Mouse (Mus musculus): ENCODE measurements around the gene Fanci. TPM values are rescaled to one million over a fixed set of nuclear protein-coding genes. Genes with fewer than 3 reads are reported as not detected.
A peak's percentile ranks its signal among the peaks of the same experiment; 100 is the strongest.

Gene Fanci
- polyA plus RNA-seq, 1 experiment from 2014 or later = 7.1 TPM

DNA sequence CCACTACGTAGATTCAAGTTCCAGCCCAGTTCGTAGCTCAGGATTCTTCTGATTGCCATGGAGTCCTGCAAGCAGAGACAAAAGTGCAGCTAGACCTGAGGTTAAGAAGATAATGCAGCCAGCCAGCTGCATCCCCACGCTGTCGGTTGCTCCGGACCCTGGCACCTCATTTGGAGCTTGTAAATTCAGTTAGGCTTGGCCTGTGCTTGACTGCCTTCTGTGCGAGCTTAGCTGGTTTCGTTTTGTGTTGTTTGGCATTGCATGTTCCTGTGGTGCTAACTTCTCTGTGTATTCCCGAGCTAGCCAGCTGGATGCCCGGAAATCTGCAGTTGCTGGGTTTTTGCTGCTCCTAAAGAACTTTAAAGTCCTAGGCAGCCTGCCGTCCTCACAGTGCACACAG, 34.1 kb downstream of the Fanci start:
- no peak for ATAC-seq
- H3K27me3 ChIP-seq (replicated peaks; ENCODE audit: control insufficient read depth, insufficient read depth, low read length) = no peaks in the 10 kb centered on the region
- H3K4me1 ChIP-seq (ENCODE audit: control insufficient read depth, insufficient read depth, low read length) = no peaks in the 10 kb centered on the region
- no peaks in the 10 kb centered on the region for H3K9me3 ChIP-seq (ENCODE audit: control insufficient read depth, low read length)
- WGBS = 91% methylated on average over 10 of the region's 10 CpGs
- no peak overlapping the region for H3K4me2 ChIP-seq (ENCODE audit: low read depth, low read length)
- no peak overlapping the region for H3K9ac ChIP-seq (ENCODE audit: low read depth, low read length)
- no peaks in the 10 kb centered on the region for H3K36me3 ChIP-seq (ENCODE audit: control insufficient read depth, insufficient read depth, low read length)
- H3K4me3 ChIP-seq (ENCODE audit: low read length) = no peak overlapping the region
- no peak overlapping the region for H3K27ac ChIP-seq (ENCODE audit: low read length)

DNA sequence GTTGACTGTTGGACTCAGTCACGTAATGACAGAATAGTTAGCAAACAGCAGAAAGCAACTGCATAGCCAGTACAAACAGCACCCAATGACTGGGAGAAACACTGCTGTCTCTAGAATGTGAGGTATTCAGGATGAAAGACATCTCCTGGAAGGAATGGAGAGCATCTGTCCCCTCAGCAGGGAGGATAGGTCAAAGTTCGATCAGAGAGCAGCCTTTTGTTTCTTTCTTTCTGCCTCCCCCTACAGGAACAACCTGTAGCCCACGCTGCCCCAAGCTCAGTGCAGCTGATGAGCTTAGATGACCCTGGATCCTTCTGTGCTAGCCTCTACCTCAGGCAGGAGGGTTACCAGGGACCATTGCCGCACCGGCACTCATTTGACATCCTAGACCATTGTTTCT, 36.5 kb downstream of the Fanci start:
- 58% methylated on average over 5 of the region's 5 CpGs for WGBS

DNA sequence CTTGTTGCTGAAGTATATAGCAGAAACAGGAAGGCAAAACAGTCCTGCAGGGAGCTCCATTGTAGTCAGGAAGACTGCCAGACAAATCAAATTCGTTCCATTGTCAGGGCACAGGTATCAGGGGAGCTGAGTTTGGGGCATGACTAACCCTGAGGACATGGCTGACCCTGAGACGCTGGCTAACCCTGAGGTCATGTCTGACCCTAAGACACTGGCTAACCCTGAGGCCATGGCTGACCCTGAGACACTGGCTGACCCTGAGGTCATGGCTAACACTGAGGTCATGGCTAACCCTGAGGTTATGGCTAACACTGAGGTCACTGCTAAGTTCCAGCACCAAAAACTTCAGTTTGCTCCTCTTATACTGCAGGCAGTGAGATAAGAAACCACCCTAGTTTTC, 48.3 kb downstream of the Fanci start:
- H3K27me3 ChIP-seq (replicated peaks; ENCODE audit: control insufficient read depth, insufficient read depth, low read length) = no peaks in the 10 kb centered on the region
- H3K4me3 ChIP-seq (ENCODE audit: low read length) = no peak overlapping the region
- H3K27ac ChIP-seq (ENCODE audit: low read length) = no peak overlapping the region
- H3K4me1 ChIP-seq (ENCODE audit: control insufficient read depth, insufficient read depth, low read length) = no peaks in the 10 kb centered on the region
- no peak for ATAC-seq
- H3K36me3 ChIP-seq (ENCODE audit: control insufficient read depth, insufficient read depth, low read length) = no peaks in the 10 kb centered on the region
- H3K9ac ChIP-seq (ENCODE audit: low read depth, low read length) = no peak overlapping the region
- no peaks in the 10 kb centered on the region for H3K9me3 ChIP-seq (ENCODE audit: control insufficient read depth, low read length)
- WGBS = 78% methylated on average over 2 of the region's 2 CpGs
- no peak overlapping the region for H3K4me2 ChIP-seq (ENCODE audit: low read depth, low read length)

More for the DNA sequence above, 36.5 kb downstream of the Fanci start:
- Histone ChIP-seq H3K36me3 (ENCODE audit: control insufficient read depth, insufficient read depth, low read length) (no peaks in the 10 kb centered on the region), H3K4me3 (ENCODE audit: low read length) (no peak overlapping the region), H3K27ac (ENCODE audit: low read length) (no peak overlapping the region), H3K9me3 (ENCODE audit: control insufficient read depth, low read length) (no peaks in the 10 kb centered on the region), H3K4me2 (ENCODE audit: low read depth, low read length) (no peak overlapping the region), H3K9ac (ENCODE audit: low read depth, low read length) (no peak overlapping the region), H3K4me1 (ENCODE audit: control insufficient read depth, insufficient read depth, low read length) (no peaks in the 10 kb centered on the region), H3K27me3 (replicated peaks; ENCODE audit: control insufficient read depth, insufficient read depth, low read length) (no peaks in the 10 kb centered on the region)
- ATAC-seq = no peak

GRCm38 (mm10) chr7:79447048-79447447, 55.3 kb downstream of the Fanci start:
- H3K27ac ChIP-seq (ENCODE audit: low read length) = no peak overlapping the region
- 78% methylated on average over 2 of the region's 2 CpGs for WGBS
- H3K9me3 ChIP-seq (ENCODE audit: control insufficient read depth, low read length) = no peaks in the 10 kb centered on the region
- H3K36me3 ChIP-seq (ENCODE audit: control insufficient read depth, insufficient read depth, low read length) = peaks cover 9% of the 10 kb centered on the region
- no peak overlapping the region for H3K4me2 ChIP-seq (ENCODE audit: low read depth, low read length)
- H3K4me1 ChIP-seq (ENCODE audit: control insufficient read depth, insufficient read depth, low read length) = no peaks in the 10 kb centered on the region
- no peak overlapping the region for H3K4me3 ChIP-seq (ENCODE audit: low read length)
- ATAC-seq = peak; percentile 84
- H3K9ac ChIP-seq (ENCODE audit: low read depth, low read length) = no peak overlapping the region
- no peaks in the 10 kb centered on the region for H3K27me3 ChIP-seq (replicated peaks; ENCODE audit: control insufficient read depth, insufficient read depth, low read length)

DNA sequence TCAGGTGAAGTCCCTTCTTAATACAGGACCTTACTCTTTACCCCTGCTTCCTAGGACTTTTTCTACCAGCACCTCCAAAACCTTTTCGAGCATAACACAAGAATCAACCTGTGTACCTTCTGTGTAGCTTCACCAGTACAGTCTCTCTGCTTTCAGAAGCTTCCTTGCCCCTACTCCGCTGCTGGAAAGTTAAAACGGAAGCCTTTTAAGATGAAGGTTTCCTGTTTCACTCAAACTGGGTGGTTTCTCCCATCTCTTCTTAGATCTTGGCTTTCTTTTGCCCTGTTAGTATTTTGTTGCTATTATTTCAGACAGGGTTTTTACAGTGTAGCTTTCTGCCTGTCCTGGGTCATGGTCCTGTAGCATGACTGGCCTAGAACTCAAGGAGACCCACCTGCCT, 55.8 kb downstream of the Fanci start:
- H3K4me2 ChIP-seq (ENCODE audit: low read depth, low read length) = no peak overlapping the region
- H3K9me3 ChIP-seq (ENCODE audit: control insufficient read depth, low read length) = no peaks in the 10 kb centered on the region
- peaks cover 9% of the 10 kb centered on the region for H3K36me3 ChIP-seq (ENCODE audit: control insufficient read depth, insufficient read depth, low read length)
- WGBS = 93% methylated on average over 3 of the region's 3 CpGs
- no peaks in the 10 kb centered on the region for H3K4me1 ChIP-seq (ENCODE audit: control insufficient read depth, insufficient read depth, low read length)
- no peak overlapping the region for H3K4me3 ChIP-seq (ENCODE audit: low read length)
- ATAC-seq = no peak
- no peaks in the 10 kb centered on the region for H3K27me3 ChIP-seq (replicated peaks; ENCODE audit: control insufficient read depth, insufficient read depth, low read length)
- no peak overlapping the region for H3K27ac ChIP-seq (ENCODE audit: low read length)
- no peak overlapping the region for H3K9ac ChIP-seq (ENCODE audit: low read depth, low read length)

GRCm38 (mm10) chr7:79461721-79462120, 70.0 kb downstream of the Fanci start:
- Histone ChIP-seq H3K9ac (ENCODE audit: low read depth, low read length) (no peak overlapping the region), H3K9me3 (ENCODE audit: control insufficient read depth, low read length) (no peaks in the 10 kb centered on the region), H3K36me3 (ENCODE audit: control insufficient read depth, insufficient read depth, low read length) (peaks cover 25% of the 10 kb centered on the region), H3K4me1 (ENCODE audit: control insufficient read depth, insufficient read depth, low read length) (peaks cover 20% of the 10 kb centered on the region), H3K4me3 (ENCODE audit: low read length) (no peak overlapping the region), H3K4me2 (ENCODE audit: low read depth, low read length) (no peak overlapping the region), H3K27ac (ENCODE audit: low read length) (no peak overlapping the region), H3K27me3 (replicated peaks; ENCODE audit: control insufficient read depth, insufficient read depth, low read length) (no peaks in the 10 kb centered on the region)
- WGBS = 91% methylated on average over 10 of the region's 10 CpGs
- no peak for ATAC-seq

DNA sequence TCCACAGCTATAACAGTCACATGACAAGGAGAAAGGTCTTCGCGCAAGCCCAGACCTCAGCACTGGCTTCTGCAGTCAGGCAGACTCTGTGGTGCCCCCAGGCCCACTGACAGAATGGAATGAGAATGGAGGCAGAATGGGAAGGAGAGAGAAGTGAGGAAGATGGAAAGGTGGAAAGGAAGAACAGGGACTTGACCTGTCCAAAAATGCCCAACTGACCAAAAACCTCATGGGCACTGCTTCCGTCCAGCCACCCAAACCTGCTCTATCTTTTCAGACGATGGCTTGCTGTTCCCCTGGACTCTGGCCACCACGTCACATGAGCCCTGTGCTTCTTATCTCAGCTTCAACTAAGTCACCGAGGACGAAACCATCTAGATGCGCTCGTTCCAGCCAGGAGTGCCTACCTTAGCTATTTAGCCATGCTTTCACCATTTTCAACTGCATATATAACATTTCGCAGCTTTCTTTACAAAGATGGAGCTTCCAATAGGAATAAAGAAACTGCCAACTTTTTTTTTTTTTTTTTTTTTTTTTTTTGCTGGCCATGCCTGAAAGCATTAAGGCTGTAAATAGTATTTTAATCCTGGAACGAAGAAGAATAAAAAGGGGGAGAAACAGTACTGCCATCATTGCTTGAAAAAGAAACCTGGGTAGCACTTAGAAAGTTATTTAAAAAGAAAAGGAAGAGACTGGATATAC, 71.8 kb downstream of the Fanci start:
- 76% methylated on average over 11 of the region's 11 CpGs for WGBS
- H3K9ac ChIP-seq (ENCODE audit: low read depth, low read length) = peak overlapping the region; percentile 93; the same call in 1 of the 2 replicates
- ATAC-seq = no peak
- peaks cover 20% of the 10 kb centered on the region for H3K4me1 ChIP-seq (ENCODE audit: control insufficient read depth, insufficient read depth, low read length)
- H3K27ac ChIP-seq (ENCODE audit: low read length) = peak overlapping the region; percentile 7; the same call in 1 of the 2 replicates
- no peaks in the 10 kb centered on the region for H3K27me3 ChIP-seq (replicated peaks; ENCODE audit: control insufficient read depth, insufficient read depth, low read length)
- peak overlapping the region; percentile 22; the same call in 1 of the 2 replicates for H3K4me3 ChIP-seq (ENCODE audit: low read length)
- H3K9me3 ChIP-seq (ENCODE audit: control insufficient read depth, low read length) = no peaks in the 10 kb centered on the region
- peak overlapping the region; percentile 95 for H3K4me2 ChIP-seq (ENCODE audit: low read depth, low read length)
- H3K36me3 ChIP-seq (ENCODE audit: control insufficient read depth, insufficient read depth, low read length) = peaks cover 19% of the 10 kb centered on the region

GRCm38 (mm10) chr7:79464776-79465420, 73.2 kb downstream of the Fanci start:
- H3K4me3 ChIP-seq (ENCODE audit: low read length) = peak overlapping the region; percentile 92
- peaks cover 6% of the 10 kb centered on the region for H3K36me3 ChIP-seq (ENCODE audit: control insufficient read depth, insufficient read depth, low read length)
- H3K9ac ChIP-seq (ENCODE audit: low read depth, low read length) = peak overlapping the region; percentile 93
- no peaks in the 10 kb centered on the region for H3K27me3 ChIP-seq (replicated peaks; ENCODE audit: control insufficient read depth, insufficient read depth, low read length)
- peak overlapping the region; percentile 95 for H3K4me2 ChIP-seq (ENCODE audit: low read depth, low read length)
- peak overlapping the region; percentile 45 for H3K27ac ChIP-seq (ENCODE audit: low read length)
- 6% methylated on average over 47 of the region's 47 CpGs for WGBS
- no peaks in the 10 kb centered on the region for H3K9me3 ChIP-seq (ENCODE audit: control insufficient read depth, low read length)
- H3K4me1 ChIP-seq (ENCODE audit: control insufficient read depth, insufficient read depth, low read length) = peaks cover 20% of the 10 kb centered on the region
- ATAC-seq = no peak

DNA sequence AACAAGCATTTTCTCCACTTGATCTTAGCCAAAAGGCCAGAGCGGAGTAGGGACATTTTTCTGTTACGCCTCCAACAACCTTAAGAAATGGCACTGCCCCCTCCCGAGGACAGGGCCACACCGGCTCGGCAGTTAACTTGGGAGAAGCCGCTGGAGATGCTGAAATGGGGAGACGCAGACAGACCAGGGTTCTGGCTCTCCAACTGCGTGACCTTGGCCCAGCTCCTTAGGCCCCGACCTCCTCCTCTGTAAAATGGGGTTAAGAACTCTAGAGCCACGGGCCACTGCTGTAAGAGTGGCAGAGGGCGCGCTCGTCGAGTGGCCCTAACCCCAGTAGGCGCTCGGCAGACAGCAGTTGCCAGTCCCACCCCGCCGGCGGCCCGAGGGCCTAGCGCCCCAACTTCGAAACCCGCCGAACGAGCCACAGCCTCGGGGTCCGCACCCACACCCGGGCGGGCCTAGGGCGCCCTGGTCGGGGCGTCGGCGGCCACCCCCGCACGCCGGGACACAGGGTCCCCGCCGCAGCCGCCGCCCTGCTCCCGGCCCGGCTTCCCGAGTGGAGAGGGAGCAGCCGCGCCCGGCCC, 73.8 kb downstream of the Fanci start:
- peak overlapping the region; percentile 89 for H3K27ac ChIP-seq (ENCODE audit: low read length)
- WGBS = under 1% methylated on average over 47 of the region's 47 CpGs
- no peaks in the 10 kb centered on the region for H3K9me3 ChIP-seq (ENCODE audit: control insufficient read depth, low read length)
- H3K4me1 ChIP-seq (ENCODE audit: control insufficient read depth, insufficient read depth, low read length) = peaks cover 20% of the 10 kb centered on the region
- peak overlapping the region; percentile 93 for H3K9ac ChIP-seq (ENCODE audit: low read depth, low read length)
- peak overlapping the region; percentile 95 for H3K4me2 ChIP-seq (ENCODE audit: low read depth, low read length)
- ATAC-seq = peak; percentile 56
- H3K36me3 ChIP-seq (ENCODE audit: control insufficient read depth, insufficient read depth, low read length) = peaks cover 6% of the 10 kb centered on the region
- no peaks in the 10 kb centered on the region for H3K27me3 ChIP-seq (replicated peaks; ENCODE audit: control insufficient read depth, insufficient read depth, low read length)
- peak overlapping the region; percentile 92 for H3K4me3 ChIP-seq (ENCODE audit: low read length)
